ENCODE assay signal across 8 mouse cellular contexts in genomic region chr11:78750885-78751842, GRCm38 (mm10). TPM values are rescaled to one million over a fixed set of nuclear protein-coding genes. Genes with fewer than 3 reads are reported as not detected.
A peak's percentile ranks its signal among the peaks of the same experiment; 100 is the strongest.
DNase-seq lines count a peak whose midpoint lies in the region; ATAC-seq and TF ChIP-seq lines count a peak whose summit lies in the region.

Ccnq (minus strand) TSS chr11:78751729.

- peak; percentile 67 for DNase-seq in c-Kit-positive CD71-positive TER-119-negative erythroid progenitor cells, embryonic 14.5 days (ENCODE audit: low read depth)
- peak; percentile 77 for DNase-seq in forebrain, embryonic 10.5 days (ENCODE audit: extremely low spot score, low spot score)
- peak; percentile 88 for DNase-seq in kidney, postnatal 14 days
- peak; percentile 87 for DNase-seq in liver, postnatal 0 days

- peak within 1 kb of the TSS; percentile 81 for H3K4me3 ChIP-seq in ES-Bruce4 (ENCODE audit: low read depth, low read length)
- peak within 1 kb of the TSS; percentile 75 for H3K4me3 ChIP-seq in forebrain, embryonic 10.5 days
- peak within 1 kb of the TSS; percentile 70 for H3K4me3 ChIP-seq in heart, embryonic 15.5 days
- peak within 1 kb of the TSS; percentile 83 for H3K4me3 ChIP-seq in liver, postnatal 0 days (ENCODE audit: low read depth, low read length)
- peak within 1 kb of the TSS; percentile 65 for H3K4me3 ChIP-seq in neural tube, embryonic 13.5 days
- H3K4me3 ChIP-seq in testis, adult 2 months (ENCODE audit: control insufficient read depth, low read depth, low read length), result peak within 1 kb of the TSS; percentile 91

- no peak for TF ChIP-seq POLR2A in ES-Bruce4 (IDR thresholded peaks at IDR 0.05; ENCODE audit: insufficient read depth, low read length)
- peak; percentile 80 for TF ChIP-seq POLR2A in testis, adult 2 months (IDR thresholded peaks at IDR 0.05; ENCODE audit: control insufficient read depth, low read depth, low read length)

- no peaks in the 10 kb centered on the region for H3K9me3 ChIP-seq in ES-Bruce4 (replicated peaks; ENCODE audit: control insufficient read depth, insufficient read depth, low read length, poor library complexity, severe bottlenecking)
- H3K9me3 ChIP-seq in forebrain, embryonic 10.5 days, result no peaks in the 10 kb centered on the region
- no peaks in the 10 kb centered on the region for H3K9me3 ChIP-seq in heart, embryonic 15.5 days (replicated peaks)
- no peaks in the 10 kb centered on the region for H3K9me3 ChIP-seq in liver, postnatal 0 days (ENCODE audit: low read length)
- no peaks in the 10 kb centered on the region for H3K9me3 ChIP-seq in neural tube, embryonic 13.5 days

- peak within 1 kb of the TSS; percentile 52 for H3K9ac ChIP-seq in ES-Bruce4 (ENCODE audit: low read depth, poor library complexity, severe bottlenecking)
- peak within 1 kb of the TSS; percentile 66 for H3K9ac ChIP-seq in heart, embryonic 15.5 days
- peak within 1 kb of the TSS; percentile 81 for H3K9ac ChIP-seq in liver, postnatal 0 days (replicated peaks)
- H3K9ac ChIP-seq in neural tube, embryonic 13.5 days, result peak within 1 kb of the TSS; percentile 80

- peak within 1 kb of the TSS; percentile 72 for H3K4me2 ChIP-seq in heart, embryonic 15.5 days
- peak within 1 kb of the TSS; percentile 87 for H3K4me2 ChIP-seq in liver, postnatal 0 days (ENCODE audit: low read depth, low read length)
- H3K4me2 ChIP-seq in neural tube, embryonic 13.5 days, result peak within 1 kb of the TSS; percentile 82

- no peak for TF ChIP-seq CTCF in ES-Bruce4 (IDR thresholded peaks at IDR 0.05; ENCODE audit: low read depth, low read length)
- no peak for TF ChIP-seq CTCF in liver, postnatal 0 days (IDR thresholded peaks at IDR 0.05; ENCODE audit: low read depth)
- no peak for TF ChIP-seq CTCF in testis, adult 2 months (IDR thresholded peaks at IDR 0.05; ENCODE audit: control insufficient read depth, insufficient read depth, insufficient replicate concordance, low read depth, low read length)

- TF ChIP-seq EP300 in ES-Bruce4 (IDR thresholded peaks at IDR 0.05; ENCODE audit: insufficient read depth, low read depth, low read length), result no peak
- no peak for TF ChIP-seq EP300 in liver, postnatal 0 days (IDR thresholded peaks at IDR 0.05; ENCODE audit: low read depth)

- no peak within 1 kb of the TSS for H3K27ac ChIP-seq in ES-Bruce4 (ENCODE audit: insufficient read depth, low read length)
- peak within 1 kb of the TSS; percentile 91 for H3K27ac ChIP-seq in forebrain, embryonic 10.5 days
- peak within 1 kb of the TSS; percentile 70 for H3K27ac ChIP-seq in heart, embryonic 15.5 days
- peak within 1 kb of the TSS; percentile 81 for H3K27ac ChIP-seq in liver, postnatal 0 days (ENCODE audit: low read depth)
- H3K27ac ChIP-seq in neural tube, embryonic 13.5 days (replicated peaks), result peak within 1 kb of the TSS; percentile 83
- peak within 1 kb of the TSS; percentile 71 for H3K27ac ChIP-seq in testis, adult 2 months (ENCODE audit: control insufficient read depth, insufficient read depth, low read depth, low read length)

- H3K27me3 ChIP-seq in ES-Bruce4 (ENCODE audit: control insufficient read depth, insufficient read depth, low read length, poor library complexity, severe bottlenecking), result no peaks in the 10 kb centered on the region
- no peaks in the 10 kb centered on the region for H3K27me3 ChIP-seq in forebrain, embryonic 10.5 days (ENCODE audit: poor library complexity, severe bottlenecking)
- H3K27me3 ChIP-seq in heart, embryonic 15.5 days, result no peaks in the 10 kb centered on the region
- H3K27me3 ChIP-seq in liver, postnatal 0 days (ENCODE audit: insufficient read depth, low read length), result no peaks in the 10 kb centered on the region
- no peaks in the 10 kb centered on the region for H3K27me3 ChIP-seq in neural tube, embryonic 13.5 days
- H3K27me3 ChIP-seq in testis, adult 2 months (ENCODE audit: control insufficient read depth, insufficient read depth, low read length), result no peaks in the 10 kb centered on the region

- peak; percentile 91 for ATAC-seq in heart, embryonic 15.5 days (replicated peaks; ENCODE audit: insufficient number of reproducible peaks, insufficient read depth, low FRiP score, low read depth)
- peak; percentile 97 for ATAC-seq in liver, postnatal 0 days
- peak; percentile 89 for ATAC-seq in neural tube, embryonic 13.5 days (ENCODE audit: low read depth)

- peaks cover 3% of the 10 kb centered on the region for H3K36me3 ChIP-seq in ES-Bruce4 (ENCODE audit: control insufficient read depth, insufficient read depth, low read length, poor library complexity, severe bottlenecking)
- H3K36me3 ChIP-seq in forebrain, embryonic 10.5 days (replicated peaks), result peaks cover 30% of the 10 kb centered on the region
- H3K36me3 ChIP-seq in heart, embryonic 15.5 days, result peaks cover 6% of the 10 kb centered on the region; the same call in 1 of the 2 replicates
- H3K36me3 ChIP-seq in liver, postnatal 0 days (replicated peaks; ENCODE audit: insufficient read depth, low read length), result no peaks in the 10 kb centered on the region
- no peaks in the 10 kb centered on the region for H3K36me3 ChIP-seq in neural tube, embryonic 13.5 days
- H3K36me3 ChIP-seq in testis, adult 2 months (ENCODE audit: control insufficient read depth, insufficient read depth, low read length), result no peaks in the 10 kb centered on the region

- no peaks in the 10 kb centered on the region for H3K4me1 ChIP-seq in ES-Bruce4 (ENCODE audit: control insufficient read depth, insufficient read depth, low read length)
- H3K4me1 ChIP-seq in forebrain, embryonic 10.5 days, result peaks cover 18% of the 10 kb centered on the region
- H3K4me1 ChIP-seq in heart, embryonic 15.5 days (replicated peaks), result peaks cover 12% of the 10 kb centered on the region
- peaks cover 12% of the 10 kb centered on the region for H3K4me1 ChIP-seq in liver, postnatal 0 days (ENCODE audit: insufficient read depth)
- H3K4me1 ChIP-seq in neural tube, embryonic 13.5 days (replicated peaks), result peaks cover 20% of the 10 kb centered on the region
- H3K4me1 ChIP-seq in testis, adult 2 months (ENCODE audit: control insufficient read depth, insufficient read depth, low read length), result peaks cover 7% of the 10 kb centered on the region

- WGBS in forebrain, embryonic 10.5 days, result 10% methylated on average over 59 of the region's 59 CpGs
- WGBS in heart, embryonic 15.5 days, result 9% methylated on average over 59 of the region's 59 CpGs
- WGBS in liver, postnatal 0 days (ENCODE audit: insufficient replicate concordance), result 8% methylated on average over 59 of the region's 59 CpGs
- 11% methylated on average over 59 of the region's 59 CpGs for WGBS in neural tube, embryonic 13.5 days

RNA-seq across cellular contexts. Expression of gene Ccnq, which starts in this region (rescaled TPM):
- 16.1 and 18.3 TPM in 2 replicates for polyA plus RNA-seq in ES-Bruce4 (2011; ENCODE audit: insufficient read depth, insufficient read length, low read depth, missing spikeins)
- 40.1 and 40.8 TPM in 2 replicates for polyA plus RNA-seq in forebrain, embryonic 10.5 days (2016; fragmentation: Nextera tagmentation; extraction: Ambion mirVana)
- polyA plus RNA-seq in heart, embryonic 15.5 days (2015; fragmentation: Nextera tagmentation; extraction: Ambion mirVana), result 23.8 and 27.7 TPM in 2 replicates
- polyA plus RNA-seq in liver, postnatal 0 days (2015; fragmentation: Nextera tagmentation; extraction: Ambion mirVana), result 19.0 and 20.1 TPM in 2 replicates
- 33.3 and 36.0 TPM in 2 replicates for polyA plus RNA-seq in neural tube, embryonic 13.5 days (2015; fragmentation: Nextera tagmentation; extraction: Ambion mirVana)
- 13.8 and 16.5 TPM in 2 replicates for polyA plus RNA-seq in testis, adult 2 months (2012; rRNA removed)
